Mouse (Mus musculus) G1E (cell line): ENCODE results near the gene Zbp1. TPM values are rescaled to one million over a fixed set of nuclear protein-coding genes. Genes with fewer than 3 reads are reported as not detected.

ENCODE experiments used
- ATAC-seq: 2 replicates; pipeline ENCODE4 v1.8.0; 2016; ENCODE audit warnings: mild to moderate bottlenecking; ENCODE audit not compliant: insufficient number of reproducible peaks, poor library complexity, low FRiP score, severe bottlenecking; ENCODE audit errors: extremely low read depth
- DNase-seq: peaks from one replicate; pipeline ENCODE4 v3.0.0; 2012; ENCODE audit warnings: low spot score
- H3K27me3 ChIP-seq: 2 replicates; pipeline ENCODE4 v1.6.1; 2012; ENCODE audit warnings: mild to moderate bottlenecking, low read length, inconsistent platforms; ENCODE audit not compliant: insufficient read depth
- H3K36me3 ChIP-seq: replicated peaks from 2 replicates; pipeline ENCODE3; 2012; ENCODE audit warnings: mild to moderate bottlenecking, inconsistent platforms
- H3K4me1 ChIP-seq: 2 replicates; pipeline ENCODE4 v1.6.1; 2012; ENCODE audit warnings: low read depth, low read length, inconsistent platforms, mixed read lengths; ENCODE audit not compliant: insufficient read depth
- H3K4me3 ChIP-seq: 2 replicates; pipeline ENCODE4 v1.5.1; 2012; ENCODE audit warnings: low read depth, mild to moderate bottlenecking, inconsistent platforms, low read length, moderate library complexity, mixed read lengths
- H3K9me3 ChIP-seq: replicated peaks from 2 replicates; pipeline ENCODE4 v1.6.1; 2012; ENCODE audit warnings: inconsistent platforms
- CTCF ChIP-seq: IDR thresholded peaks from 2 replicates; pipeline ENCODE4 v1.5.1; 2012; ENCODE audit warnings: low read depth, low read length, inconsistent platforms, mixed read lengths
- GATA1 ChIP-seq: IDR thresholded peaks from 2 replicates; pipeline ENCODE4 v1.6.1; 2012; ENCODE audit warnings: borderline replicate concordance, low read length, inconsistent platforms, mixed read lengths
- GATA2 ChIP-seq: IDR thresholded peaks from 2 replicates; pipeline ENCODE4 v1.6.1; 2012; ENCODE audit warnings: low read depth, low read length, inconsistent platforms, borderline replicate concordance
- POLR2AphosphoS5 ChIP-seq: IDR thresholded peaks from 2 replicates; pipeline ENCODE4 v1.6.1; 2012; ENCODE audit warnings: low read depth, low read length, inconsistent platforms; ENCODE audit not compliant: insufficient replicate concordance
- TAL1 ChIP-seq: conservative IDR thresholded peaks from 2 replicates; pipeline ENCODE4 v1.6.1; 2012; ENCODE audit warnings: low read depth, low read length, inconsistent platforms, mixed read lengths
- polyA plus RNA-seq: library from polyadenylated mRNA; stranded (reverse); fragments of >175 nt; gene quantifications from 2 replicates; pipeline ENCODE4 v1.2.3, GENCODE M21; 2012
- total RNA-seq, 2 experiments: library from RNA; stranded (forward) in 1 of 2; stranded (reverse) in 1 of 2; fragments of 200-1000 nt in 1 of 2; fragments of >200 nt in 1 of 2; fragmentation: Nextera tagmentation in 1 of 2; gene quantifications; 2 replicates each; pipeline ENCODE4 v1.2.3; 2014 to 2017

The Zbp1 gene
- total and polyA plus RNA-seq, 3 experiments = 0.11 TPM; not detected in 2

DNA sequence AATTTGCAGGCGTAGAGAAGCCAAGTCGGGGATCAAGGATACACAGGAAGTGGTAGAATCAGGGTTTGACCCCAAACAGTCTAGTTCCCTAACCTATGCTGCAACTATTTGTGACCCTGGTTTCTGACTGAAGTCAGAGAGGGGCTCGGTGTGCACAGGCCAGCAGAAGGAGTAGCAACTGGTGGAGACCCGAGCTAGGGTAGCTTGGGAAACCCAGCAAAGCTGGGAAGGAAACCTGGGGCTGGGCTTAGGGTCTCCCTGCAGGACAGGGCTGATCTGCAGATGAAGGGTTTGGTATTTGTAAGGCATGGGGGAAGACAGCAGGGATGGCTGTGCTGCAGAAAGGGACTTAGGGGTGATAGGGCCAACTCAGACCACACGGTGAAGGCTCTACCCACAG lies 41.2 kb downstream of the Zbp1 start:
- H3K27me3 ChIP-seq = no peaks in the 10 kb centered on the region
- no peak for DNase-seq

DNA sequence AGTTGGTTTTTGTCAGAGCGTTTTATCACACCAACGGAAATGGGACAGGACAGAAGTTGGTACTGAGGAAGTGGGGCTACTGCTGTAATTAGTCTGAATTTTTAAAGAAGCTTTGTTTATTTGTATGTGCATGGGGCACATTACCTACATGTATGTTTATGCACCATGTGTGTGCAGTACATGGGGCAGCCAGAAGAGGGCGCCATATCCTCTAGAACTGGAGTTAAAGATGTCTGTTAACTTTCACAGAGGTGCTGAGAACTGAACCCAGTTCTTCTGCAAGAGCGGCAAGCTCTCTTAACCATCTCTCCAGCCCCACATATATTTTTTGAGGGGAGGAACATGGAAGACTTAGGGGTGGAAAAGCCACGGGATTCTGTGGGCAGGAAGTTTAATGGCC lies 43.0 kb downstream of the Zbp1 start:
- Histone ChIP-seq H3K36me3 (no peaks in the 10 kb centered on the region), H3K9me3 (peaks cover 94% of the 10 kb centered on the region), H3K4me1 (no peaks in the 10 kb centered on the region), H3K27me3 (no peaks in the 10 kb centered on the region), H3K4me3 (no peak overlapping the region)
- ATAC-seq (no peak), DNase-seq (no peak)
- no peak for TF ChIP-seq CTCF
- TF ChIP-seq POLR2AphosphoS5 = no peak
- no peak for TF ChIP-seq GATA1
- no peak for TF ChIP-seq GATA2
- TF ChIP-seq TAL1 = no peak

More for the DNA sequence above, 41.2 kb downstream of the Zbp1 start:
- no peaks in the 10 kb centered on the region for H3K4me1 ChIP-seq
- H3K36me3 ChIP-seq = no peaks in the 10 kb centered on the region
- no peak overlapping the region for H3K4me3 ChIP-seq
- no peak for TF ChIP-seq TAL1
- TF ChIP-seq GATA2 = no peak
- H3K9me3 ChIP-seq = peaks cover 94% of the 10 kb centered on the region
- ATAC-seq = no peak

DNA sequence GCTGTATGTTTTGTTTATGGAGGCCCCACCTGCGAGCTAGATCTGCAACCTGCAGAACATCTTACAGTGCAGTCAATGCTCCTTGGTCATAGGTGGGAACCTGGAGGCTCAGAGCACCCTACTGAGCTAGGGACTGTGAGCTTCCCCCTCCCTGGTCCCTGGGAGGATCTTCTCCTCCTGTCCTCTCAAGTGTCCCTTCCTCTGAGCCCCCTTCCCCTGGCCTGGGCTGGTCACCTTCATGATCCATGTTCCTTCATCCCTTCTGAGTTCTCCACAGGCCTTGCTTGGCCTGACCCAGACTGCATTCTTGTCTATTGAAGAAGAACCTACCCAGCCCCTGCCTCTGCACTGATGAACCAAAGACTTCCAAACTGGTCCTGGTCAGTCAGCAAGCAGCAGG lies 44.2 kb downstream of the Zbp1 start:
- Histone ChIP-seq H3K36me3 (no peaks in the 10 kb centered on the region), H3K4me1 (no peaks in the 10 kb centered on the region), H3K4me3 (no peak overlapping the region), H3K27me3 (no peaks in the 10 kb centered on the region), H3K9me3 (peaks cover 94% of the 10 kb centered on the region)
- ATAC-seq (no peak), DNase-seq (no peak)
- TF ChIP-seq POLR2AphosphoS5 = no peak
- no peak for TF ChIP-seq GATA2
- TF ChIP-seq CTCF = no peak
- no peak for TF ChIP-seq GATA1
- TF ChIP-seq TAL1 = no peak

DNA sequence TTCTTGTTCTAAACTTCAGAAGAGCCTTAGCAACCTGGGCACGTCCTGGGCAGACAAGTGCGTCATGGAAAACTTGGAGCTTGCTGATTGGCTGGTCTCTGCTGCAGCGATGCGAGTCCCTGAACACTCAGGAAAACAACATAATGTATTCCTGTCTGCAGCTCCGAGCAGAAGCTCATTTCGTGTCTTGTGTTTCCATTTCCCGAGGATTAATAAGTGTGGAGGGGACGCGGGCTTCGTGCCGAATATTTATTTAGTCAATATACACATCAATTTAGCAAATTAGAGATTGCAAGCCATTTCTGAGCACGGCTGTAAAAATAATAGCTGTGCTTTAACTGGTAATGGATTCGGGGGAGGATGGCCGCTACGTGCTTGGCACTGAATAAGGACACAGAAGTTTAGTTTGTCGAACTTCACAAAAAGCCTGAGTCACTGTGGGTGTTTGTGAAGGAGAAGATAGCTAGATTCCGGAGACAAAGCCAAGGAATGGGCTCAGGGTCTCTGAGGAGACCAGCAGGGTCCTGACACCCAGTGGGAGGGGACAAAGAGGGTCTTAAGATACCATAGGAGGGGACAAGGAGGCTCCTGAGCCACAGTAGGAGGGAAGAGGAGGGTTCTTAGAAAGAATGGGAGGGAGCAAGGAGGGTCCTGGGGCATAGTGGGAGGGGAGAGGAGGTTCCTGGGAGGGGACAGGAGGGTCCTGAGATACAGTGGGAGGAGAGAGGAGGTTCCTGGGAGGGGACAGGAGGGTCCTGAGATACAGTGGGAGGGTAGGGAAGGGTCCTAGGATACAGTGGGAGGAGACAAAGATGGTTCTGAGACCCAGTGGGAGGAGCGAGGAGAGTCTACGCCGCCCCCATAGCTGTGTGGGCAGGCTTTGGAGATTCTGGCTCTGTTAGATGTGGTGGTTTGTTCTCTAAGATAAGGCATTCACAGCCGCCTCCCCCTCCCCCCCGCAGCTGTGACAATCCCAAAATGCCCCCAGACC lies 44.9 kb downstream of the Zbp1 start:
- no peak overlapping the region for H3K4me3 ChIP-seq
- no peak for TF ChIP-seq GATA1
- TF ChIP-seq POLR2AphosphoS5 = no peak
- no peak for TF ChIP-seq TAL1
- TF ChIP-seq GATA2 = no peak
- no peak for TF ChIP-seq CTCF
- no peak for ATAC-seq
- DNase-seq = no peak
- H3K27me3 ChIP-seq = no peaks in the 10 kb centered on the region
- H3K4me1 ChIP-seq = no peaks in the 10 kb centered on the region
- H3K9me3 ChIP-seq = peaks cover 95% of the 10 kb centered on the region
- H3K36me3 ChIP-seq = no peaks in the 10 kb centered on the region

DNA sequence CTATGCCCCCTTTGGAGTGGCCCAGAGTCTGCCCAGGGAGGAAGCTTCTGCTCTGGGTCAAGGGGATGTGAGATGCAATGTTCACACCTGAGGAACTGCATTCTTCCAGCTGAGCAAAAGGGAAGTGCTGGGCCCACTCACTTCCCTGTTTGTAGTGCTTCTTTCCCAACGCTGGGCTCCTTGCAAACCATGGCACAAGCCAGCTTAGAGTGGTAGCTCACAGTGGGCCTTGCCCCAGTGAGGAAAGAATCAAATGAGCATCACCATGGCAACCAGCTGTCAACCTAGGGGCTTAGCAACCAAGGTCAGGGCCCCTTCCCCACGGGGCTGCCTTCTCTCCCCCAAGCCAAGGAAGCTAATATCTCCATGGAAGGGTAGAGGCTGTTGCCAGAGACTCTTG lies 45.7 kb downstream of the Zbp1 start:
- DNase-seq = no peak
- Histone ChIP-seq H3K4me3 (no peak overlapping the region), H3K27me3 (no peaks in the 10 kb centered on the region), H3K9me3 (peaks cover 97% of the 10 kb centered on the region), H3K36me3 (no peaks in the 10 kb centered on the region), H3K4me1 (no peaks in the 10 kb centered on the region)
- no peak for TF ChIP-seq CTCF
- TF ChIP-seq TAL1 = no peak
- no peak for TF ChIP-seq GATA2
- ATAC-seq = no peak

DNA sequence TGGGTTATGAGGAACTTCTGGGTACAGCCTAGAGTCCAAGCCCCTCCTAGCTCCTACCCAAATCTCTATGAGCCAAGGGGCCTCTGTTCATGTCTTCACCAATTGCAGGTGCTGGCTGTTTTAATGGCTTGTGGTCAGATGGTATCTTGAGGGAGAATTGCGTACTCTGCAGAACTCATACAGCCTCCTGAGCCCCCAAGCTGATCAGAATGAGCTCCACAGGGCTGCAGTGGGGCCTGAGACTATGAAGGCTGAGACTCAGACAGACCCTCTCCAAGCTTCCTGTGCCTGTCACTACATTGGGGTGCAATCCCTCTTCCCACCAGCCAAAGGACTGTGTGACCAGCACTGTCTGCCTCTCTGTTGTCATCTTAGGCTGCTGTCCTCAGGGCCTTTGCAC lies 46.3 kb downstream of the Zbp1 start:
- H3K9me3 ChIP-seq = peaks cover 97% of the 10 kb centered on the region
- ATAC-seq (no peak), DNase-seq (no peak)
- H3K4me1 ChIP-seq = no peaks in the 10 kb centered on the region
- TF ChIP-seq CTCF = no peak
- no peak for TF ChIP-seq GATA1
- no peak for TF ChIP-seq GATA2
- no peak for TF ChIP-seq TAL1
- TF ChIP-seq POLR2AphosphoS5 = no peak
- H3K36me3 ChIP-seq = no peaks in the 10 kb centered on the region
- H3K4me3 ChIP-seq = no peak overlapping the region
- no peaks in the 10 kb centered on the region for H3K27me3 ChIP-seq
